Mouse (Mus musculus) kidney, postnatal 36 days (tissue): ENCODE measurements around the gene Tac2.

ENCODE experiments used
- DNase-seq, 2 experiments: peaks; one replicate each; pipeline ENCODE4 v3.0.0; 2021 to 2022; ENCODE audit warnings: mixed read lengths in 2 of 2

Tac2 gene

DNA sequence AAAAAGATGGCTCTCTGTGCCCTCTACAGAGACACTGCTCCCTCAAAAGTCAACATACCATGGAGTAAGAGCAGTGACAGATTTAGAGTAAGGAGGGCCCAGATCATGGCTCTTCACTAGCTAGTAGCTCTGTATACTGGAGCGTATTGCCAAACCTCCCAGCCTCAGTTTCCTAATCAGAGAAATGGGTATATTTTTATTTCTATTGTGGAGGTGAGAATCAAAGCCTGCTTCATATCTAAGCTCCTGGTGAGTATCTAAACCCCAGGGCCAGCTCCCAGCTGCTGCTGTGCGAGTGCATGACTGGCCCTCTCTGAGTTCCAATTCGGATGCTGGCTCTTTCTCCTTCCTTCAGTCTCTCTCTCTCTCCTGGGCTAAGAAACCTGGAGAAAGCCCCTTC lies at the start of gene Tac2:
Gene Tac2 (plus strand): TSS at position 301 of the 400 bp plus-strand sequence.
- DNase-seq = no peak

DNA sequence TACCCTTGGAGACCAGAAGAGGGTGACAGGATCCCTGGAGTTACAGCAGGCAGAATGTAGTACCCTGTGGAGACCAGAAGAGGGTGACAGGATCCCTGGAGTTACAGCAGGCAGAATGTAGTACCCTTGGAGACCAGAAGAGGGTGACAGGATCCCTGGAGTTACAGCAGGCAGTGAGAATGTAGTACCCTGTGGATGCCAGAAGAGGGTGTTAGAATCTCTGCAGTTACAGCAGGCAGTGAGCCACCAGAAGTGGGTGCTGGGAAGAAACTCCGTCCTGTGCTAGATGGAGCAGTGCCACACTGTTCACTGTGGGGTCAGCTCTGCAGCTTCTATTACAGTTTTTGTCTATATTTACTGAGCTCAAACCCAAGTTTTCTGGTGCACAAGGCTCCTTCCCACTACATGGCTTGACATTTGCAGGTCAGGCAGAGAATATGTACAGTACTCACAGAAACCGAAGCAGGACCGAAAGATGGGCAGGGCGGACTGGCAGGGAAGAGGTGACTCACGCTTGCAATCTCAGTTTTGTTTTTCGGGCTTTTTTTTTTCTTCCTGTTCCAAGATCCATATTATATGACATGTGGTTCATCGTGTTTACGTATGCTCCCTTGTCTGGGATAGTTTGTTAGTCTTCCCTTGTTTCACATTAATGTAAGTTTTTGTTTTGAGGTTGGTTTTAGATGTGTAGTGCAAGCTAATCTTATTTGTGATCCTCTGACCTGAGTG lies 49.3 kb upstream of the Tac2 start:
- DNase-seq = peak; percentile 94 to 96

DNA sequence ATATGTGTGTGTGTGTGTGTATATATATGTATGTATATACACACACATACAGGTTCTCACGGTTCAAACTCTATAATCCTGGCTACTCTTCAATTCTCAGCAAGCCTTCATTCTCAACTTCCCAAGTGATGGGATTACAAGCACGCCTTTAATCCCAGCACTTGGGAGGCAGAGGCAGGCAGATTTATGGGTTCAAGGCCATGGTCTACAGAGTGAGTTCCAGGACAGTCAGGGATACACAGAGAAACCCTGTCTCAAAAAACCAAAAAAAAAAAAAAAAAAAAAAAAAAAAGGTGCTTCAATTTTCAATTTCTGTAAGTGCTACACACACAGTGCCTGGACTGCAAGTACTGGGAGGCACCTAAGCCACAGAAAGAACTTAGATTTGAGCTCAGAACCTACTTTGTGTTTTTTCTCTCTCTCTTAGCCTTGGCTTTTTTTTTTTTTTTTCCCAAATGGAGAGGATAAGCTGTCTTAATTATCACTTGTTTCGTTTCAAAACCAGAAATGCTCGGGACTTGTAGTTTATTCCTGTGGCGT lies 48.3 kb upstream of the Tac2 start:
- no peak for DNase-seq

GRCm38 (mm10) chr10:127676691-127677548 lies 47.4 kb upstream of the Tac2 start:
- peak; percentile 94 to 96 for DNase-seq

DNA sequence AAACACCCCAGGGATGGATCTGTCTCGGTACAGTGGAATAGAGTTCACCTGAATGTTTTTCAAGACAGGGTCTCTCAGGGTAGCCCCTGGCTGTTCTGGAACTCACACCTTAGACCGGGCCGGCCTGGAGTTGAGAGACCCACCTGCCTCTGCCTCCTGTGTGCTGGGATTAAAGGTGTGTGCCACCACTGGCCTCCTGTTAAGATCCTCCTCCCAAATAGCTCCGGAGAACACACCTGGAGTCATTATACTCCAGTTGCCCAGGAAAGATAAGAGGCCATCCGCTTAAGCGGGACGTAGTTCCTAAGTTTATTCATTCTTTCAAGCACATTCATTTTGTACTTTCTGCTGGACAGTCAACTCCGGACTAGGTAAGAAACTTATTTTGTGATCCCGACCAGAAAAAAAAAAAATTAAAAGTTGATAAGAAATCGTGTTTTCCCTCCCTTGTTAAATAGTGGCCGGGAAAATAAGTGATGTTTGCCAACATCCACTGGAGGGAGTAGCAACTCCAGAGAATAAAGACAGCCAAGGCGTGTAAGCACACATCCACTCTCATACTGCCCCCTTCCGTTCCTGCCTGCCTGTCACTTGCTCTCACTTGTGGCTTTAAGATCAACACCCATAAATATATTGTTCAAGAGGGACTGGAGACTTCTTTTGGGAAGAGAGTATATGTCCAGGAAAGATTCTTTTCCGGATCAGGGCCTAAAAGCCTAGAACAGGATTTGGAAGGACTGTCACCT lies 46.5 kb upstream of the Tac2 start:
- peak; percentile 82 to 83 for DNase-seq

- DNase-seq = no peak
Observed at GRCm38 (mm10) chr10:127679208-127679607, 45.1 kb upstream of the Tac2 start.

- DNase-seq = no peak
Observed at GRCm38 (mm10) chr10:127679881-127680280, 44.4 kb upstream of the Tac2 start.

DNA sequence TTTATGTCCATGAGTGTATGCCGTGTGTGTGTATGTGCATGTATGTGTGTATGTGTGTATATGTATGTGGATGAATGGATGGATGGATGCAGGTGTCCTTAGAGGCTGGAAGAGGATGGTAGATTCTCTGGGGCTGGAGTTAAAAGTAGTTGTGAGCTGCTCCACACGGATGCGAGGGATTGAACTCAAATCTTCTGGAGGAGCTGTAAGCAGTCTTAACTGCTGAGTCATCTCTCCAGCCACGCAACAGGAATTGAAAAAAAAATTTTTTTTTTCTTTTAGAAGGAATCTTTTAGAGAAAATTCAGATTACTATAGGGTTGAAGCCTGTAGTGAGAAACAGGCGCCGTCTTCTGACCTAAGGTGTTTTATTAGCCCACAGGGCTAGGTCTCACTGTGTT lies 41.4 kb upstream of the Tac2 start:
- DNase-seq = no peak

- no peak for DNase-seq
Observed at GRCm38 (mm10) chr10:127691053-127691452, 33.2 kb upstream of the Tac2 start.

GRCm38 (mm10) chr10:127694636-127695035 lies 29.6 kb upstream of the Tac2 start:
- DNase-seq = peak; percentile 23 to 25

DNA sequence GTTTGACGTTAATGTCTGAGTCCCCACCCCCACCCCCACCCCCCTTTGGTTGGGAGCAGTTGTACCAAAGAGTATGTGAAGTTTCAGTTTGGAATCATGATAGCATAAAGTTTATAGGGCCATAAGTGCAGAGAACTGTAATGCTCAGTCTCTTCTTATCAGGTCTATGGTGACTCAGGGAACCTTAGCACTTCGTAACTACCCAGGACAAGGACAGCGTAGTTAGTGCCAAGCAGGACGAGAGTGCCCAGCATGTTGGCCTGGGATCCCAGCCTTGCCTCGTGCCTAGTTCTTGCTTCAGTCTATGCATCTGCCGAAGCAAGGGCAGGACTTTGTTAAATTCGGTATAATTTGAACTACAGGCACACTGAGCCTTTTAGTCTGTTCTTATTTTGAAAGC lies 28.5 kb upstream of the Tac2 start:
- no peak for DNase-seq

GRCm38 (mm10) chr10:127698966-127699365 lies 25.3 kb upstream of the Tac2 start:
- DNase-seq = no peak

DNA sequence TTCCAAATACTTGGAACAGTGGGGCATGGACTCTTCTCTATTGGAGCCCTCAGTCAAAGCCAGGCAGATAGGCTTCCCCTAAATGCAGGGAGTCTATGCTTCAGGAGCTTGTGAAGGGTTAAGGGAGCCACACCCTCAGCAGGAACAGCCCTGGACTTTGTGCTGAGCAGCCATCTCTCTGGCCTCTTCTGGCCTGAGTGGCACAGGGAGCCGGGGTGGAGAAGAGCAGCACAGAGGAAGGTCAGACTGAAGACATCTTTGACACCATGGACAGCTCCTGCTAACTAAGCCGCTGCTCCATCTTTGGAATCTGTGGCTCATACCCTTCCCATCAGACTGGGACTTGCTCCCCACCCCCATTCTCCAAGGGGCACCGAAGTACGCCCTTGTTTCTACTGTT lies 21.0 kb upstream of the Tac2 start:
- peak in 1 of 2 experiments; percentile 9 for DNase-seq

DNA sequence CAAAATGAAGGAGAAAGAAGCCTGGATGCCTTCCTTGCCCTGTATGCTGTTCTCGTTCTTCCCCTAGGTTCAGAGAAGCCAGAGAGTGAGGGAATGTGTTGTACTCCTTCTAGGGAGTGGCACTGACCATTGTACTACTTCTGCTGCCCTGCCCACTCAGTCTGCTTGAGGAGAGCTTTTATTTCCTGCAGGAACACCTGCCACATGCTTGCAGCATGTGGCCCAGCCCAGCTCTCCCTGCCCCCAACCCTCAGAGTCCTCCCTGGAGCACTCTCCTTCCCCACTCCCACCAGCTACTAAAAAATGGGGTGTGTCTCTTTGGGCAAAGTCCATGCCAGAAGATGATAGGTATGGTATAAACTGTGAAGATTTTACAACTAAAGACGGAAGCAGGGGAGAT lies 20.0 kb upstream of the Tac2 start:
- no peak for DNase-seq

- DNase-seq = no peak
Observed at GRCm38 (mm10) chr10:127704766-127705220, 19.5 kb upstream of the Tac2 start, which contains the start of gene Myo1a. Gene Myo1a, plus strand, starts transcription at chr10:127705170.

- no peak for DNase-seq
Observed at GRCm38 (mm10) chr10:127705783-127706182, 18.5 kb upstream of the Tac2 start.

- peak; percentile 49 to 74 for DNase-seq
Observed at GRCm38 (mm10) chr10:127707721-127708120, 16.6 kb upstream of the Tac2 start.

GRCm38 (mm10) chr10:127708850-127709370 lies 15.4 kb upstream of the Tac2 start:
- no peak for DNase-seq

- no peak for DNase-seq
Observed at GRCm38 (mm10) chr10:127710331-127710730, 13.9 kb upstream of the Tac2 start.

- no peak for DNase-seq
Observed at GRCm38 (mm10) chr10:127712736-127713135, 11.5 kb upstream of the Tac2 start.

GRCm38 (mm10) chr10:127721671-127722418 lies 2.4 kb upstream of the Tac2 start:
- DNase-seq = no peak

GRCm38 (mm10) chr10:127725136-127725535 lies 858 bp downstream of the Tac2 start:
- DNase-seq = no peak
